Mouse (Mus musculus) CH12F3 (cell line): ENCODE results near the gene Ppp1r36.
"Not testable (repeated sequence)": the region's sequence is repeated elsewhere in the genome, so short reads cannot be mapped to it uniquely, and the experiment has no call there.

Source experiments
- in situ Hi-C: fragments of 300-500 bp; cut with MboI; formaldehyde crosslinking; loops from 2 replicates; pipeline ENCODE4 v1.14.3; 2020; ENCODE audit warnings: low sequenced_read_pairs

Gene Ppp1r36

GRCm38 (mm10) chr12:76444862-76445261 is 27.5 kb downstream of the Ppp1r36 start:
- in situ Hi-C loops = no loop called here

GRCm38 (mm10) chr12:76446201-76446600 is 28.9 kb downstream of the Ppp1r36 start:
- in situ Hi-C loops = no loop called here

GRCm38 (mm10) chr12:76448127-76448526 is 30.8 kb downstream of the Ppp1r36 start:
- in situ Hi-C loops = no loop called here

GRCm38 (mm10) chr12:76452203-76452602 is 34.9 kb downstream of the Ppp1r36 start:
- in situ Hi-C loops = no loop called here

GRCm38 (mm10) chr12:76458445-76458844 is 41.1 kb downstream of the Ppp1r36 start:
- in situ Hi-C loops = not testable (repeated sequence)

- in situ Hi-C loops = no loop called here
Measured at GRCm38 (mm10) chr12:76459032-76459431, 41.7 kb downstream of the Ppp1r36 start.

- in situ Hi-C loops = no loop called here
Measured at GRCm38 (mm10) chr12:76463391-76463790, 46.1 kb downstream of the Ppp1r36 start.

GRCm38 (mm10) chr12:76464651-76465252 is 47.4 kb downstream of the Ppp1r36 start:
- in situ Hi-C loops = no loop called here

GRCm38 (mm10) chr12:76466651-76467050 is 49.3 kb downstream of the Ppp1r36 start:
- in situ Hi-C loops = no loop called here

- in situ Hi-C loops = no loop called here
Measured at GRCm38 (mm10) chr12:76467256-76467655, 49.9 kb downstream of the Ppp1r36 start.

- in situ Hi-C loops = loop anchor here (10.0 kb wide), 1 partner anchor 127 kb away; no protein-coding TSS in a partner anchor
Measured at GRCm38 (mm10) chr12:76472046-76472445, 54.7 kb downstream of the Ppp1r36 start.

- in situ Hi-C loops = loop anchor here (10.0 kb wide), 1 partner anchor 129 kb away; no protein-coding TSS in a partner anchor
Measured at GRCm38 (mm10) chr12:76473562-76474245, 56.4 kb downstream of the Ppp1r36 start.

- in situ Hi-C loops = loop anchor here (10.0 kb wide), 1 partner anchor 129 kb away; no protein-coding TSS in a partner anchor
Measured at GRCm38 (mm10) chr12:76474246-76474583, 56.9 kb downstream of the Ppp1r36 start.

- in situ Hi-C loops = loop anchor here (10.0 kb wide), 1 partner anchor 130 kb away; no protein-coding TSS in a partner anchor
Measured at GRCm38 (mm10) chr12:76474802-76475201, 57.5 kb downstream of the Ppp1r36 start.

- in situ Hi-C loops = loop anchor here (10.0 kb wide), 1 partner anchor 131 kb away; no protein-coding TSS in a partner anchor
Measured at GRCm38 (mm10) chr12:76476146-76476545, 58.8 kb downstream of the Ppp1r36 start.

- in situ Hi-C loops = loop anchor here (10.0 kb wide), 1 partner anchor 134 kb away; no protein-coding TSS in a partner anchor
Measured at GRCm38 (mm10) chr12:76478309-76479023, 61.1 kb downstream of the Ppp1r36 start.

GRCm38 (mm10) chr12:76479174-76479573 is 61.8 kb downstream of the Ppp1r36 start:
- in situ Hi-C loops = loop anchor here (10.0 kb wide), 1 partner anchor 134 kb away; no protein-coding TSS in a partner anchor

- in situ Hi-C loops = loop anchor here (10.0 kb wide), 1 partner anchor 135 kb away; no protein-coding TSS in a partner anchor
Measured at GRCm38 (mm10) chr12:76479836-76480495, 62.6 kb downstream of the Ppp1r36 start.

GRCm38 (mm10) chr12:76482446-76482845 is 65.1 kb downstream of the Ppp1r36 start:
- in situ Hi-C loops = no loop called here

GRCm38 (mm10) chr12:76482948-76483347 is 65.6 kb downstream of the Ppp1r36 start:
- in situ Hi-C loops = no loop called here

- in situ Hi-C loops = no loop called here
Measured at GRCm38 (mm10) chr12:76484881-76485280, 67.5 kb downstream of the Ppp1r36 start.
